Mouse (Mus musculus): ENCODE results near the gene Exoc6. TPM values are rescaled to one million over a fixed set of nuclear protein-coding genes. Genes with fewer than 3 reads are reported as not detected.

Exoc6 gene
- polyA plus RNA-seq, 1 experiment from 2014 or later: 23.2 TPM

- no peak for ATAC-seq
- Histone ChIP-seq H3K9me3 (replicated peaks; ENCODE audit: control insufficient read depth, low read length) (no peaks in the 10 kb centered on the region), H3K4me2 (ENCODE audit: low read length) (no peak overlapping the region), H3K36me3 (ENCODE audit: control insufficient read depth, insufficient read depth, low read length) (no peaks in the 10 kb centered on the region), H3K27me3 (replicated peaks; ENCODE audit: control insufficient read depth, insufficient read depth, low read length) (no peaks in the 10 kb centered on the region), H3K4me3 (ENCODE audit: low read depth, low read length) (no peak overlapping the region), H3K9ac (ENCODE audit: low read length) (no peak overlapping the region), H3K27ac (ENCODE audit: low read depth, low read length) (no peak overlapping the region), H3K4me1 (ENCODE audit: control insufficient read depth, insufficient read depth, low read length) (no peaks in the 10 kb centered on the region)
- WGBS: 71% methylated on average over 12 of the region's 12 CpGs
- no peak for DNase-seq (ENCODE audit: low spot score)
Observed at GRCm38 (mm10) chr19:37716524-37717175, 166.4 kb downstream of the Exoc6 start.

- H3K9me3 ChIP-seq (replicated peaks; ENCODE audit: control insufficient read depth, low read length): no peaks in the 10 kb centered on the region
- no peaks in the 10 kb centered on the region for H3K27me3 ChIP-seq (replicated peaks; ENCODE audit: control insufficient read depth, insufficient read depth, low read length)
- no peak overlapping the region for H3K4me3 ChIP-seq (ENCODE audit: low read depth, low read length)
- H3K36me3 ChIP-seq (ENCODE audit: control insufficient read depth, insufficient read depth, low read length): no peaks in the 10 kb centered on the region
- H3K27ac ChIP-seq (ENCODE audit: low read depth, low read length): no peak overlapping the region
- ATAC-seq: no peak
- no peak overlapping the region for H3K9ac ChIP-seq (ENCODE audit: low read length)
- 36% methylated on average over 1 of the region's 1 CpGs for WGBS
- H3K4me1 ChIP-seq (ENCODE audit: control insufficient read depth, insufficient read depth, low read length): no peaks in the 10 kb centered on the region
- H3K4me2 ChIP-seq (ENCODE audit: low read length): no peak overlapping the region
- DNase-seq (ENCODE audit: low spot score): no peak
Observed at GRCm38 (mm10) chr19:37719166-37719565, 168.9 kb downstream of the Exoc6 start.

DNA sequence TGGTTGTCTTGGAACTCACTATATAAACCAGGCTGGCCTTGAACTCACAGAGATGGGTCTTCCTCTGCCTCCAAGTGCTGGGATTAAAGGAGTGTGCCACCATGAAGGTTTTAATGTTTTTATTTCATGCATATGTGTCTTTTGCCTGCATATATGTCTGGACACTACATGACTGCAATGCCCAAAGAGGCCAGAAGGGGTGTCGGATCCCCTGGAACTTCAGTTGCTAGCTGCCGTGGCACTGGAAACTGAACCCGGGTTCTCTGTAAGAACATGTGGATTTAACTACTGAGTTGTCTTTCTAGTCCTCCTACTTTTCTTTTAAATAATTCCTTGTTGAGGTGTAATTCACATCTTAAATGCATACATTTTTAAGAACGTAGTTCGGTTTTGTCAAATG, 174.4 kb downstream of the Exoc6 start:
- Histone ChIP-seq H3K9me3 (replicated peaks; ENCODE audit: control insufficient read depth, low read length) (no peaks in the 10 kb centered on the region), H3K27me3 (replicated peaks; ENCODE audit: control insufficient read depth, insufficient read depth, low read length) (no peaks in the 10 kb centered on the region), H3K36me3 (ENCODE audit: control insufficient read depth, insufficient read depth, low read length) (no peaks in the 10 kb centered on the region), H3K4me3 (ENCODE audit: low read depth, low read length) (no peak overlapping the region), H3K27ac (ENCODE audit: low read depth, low read length) (no peak overlapping the region), H3K4me2 (ENCODE audit: low read length) (no peak overlapping the region), H3K4me1 (ENCODE audit: control insufficient read depth, insufficient read depth, low read length) (no peaks in the 10 kb centered on the region), H3K9ac (ENCODE audit: low read length) (no peak overlapping the region)
- DNase-seq (ENCODE audit: low spot score) (no peak), ATAC-seq (no peak)
- WGBS: 98% methylated on average over 5 of the region's 5 CpGs

DNA sequence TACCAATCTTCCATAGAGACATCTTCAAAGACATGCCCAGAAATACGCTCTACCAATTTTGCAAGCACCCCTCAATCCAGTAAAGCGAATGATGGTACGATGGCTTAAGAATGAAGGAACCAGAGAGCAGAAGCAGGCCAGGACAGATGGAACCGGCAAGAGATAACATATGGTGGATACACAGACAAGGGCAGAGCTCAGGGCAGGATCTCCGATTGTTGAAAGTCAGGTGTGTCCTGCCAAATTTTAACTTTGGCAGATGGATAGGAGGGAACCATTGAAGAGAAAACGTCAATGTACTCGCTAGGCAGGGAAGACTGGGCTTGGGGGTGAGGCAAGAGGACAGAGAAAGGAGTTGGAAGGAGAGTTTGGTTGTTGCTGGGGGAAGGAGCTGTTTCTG, 176.4 kb downstream of the Exoc6 start:
- Histone ChIP-seq H3K36me3 (ENCODE audit: control insufficient read depth, insufficient read depth, low read length) (no peaks in the 10 kb centered on the region), H3K4me1 (ENCODE audit: control insufficient read depth, insufficient read depth, low read length) (no peaks in the 10 kb centered on the region), H3K4me3 (ENCODE audit: low read depth, low read length) (no peak overlapping the region), H3K4me2 (ENCODE audit: low read length) (no peak overlapping the region), H3K9me3 (replicated peaks; ENCODE audit: control insufficient read depth, low read length) (no peaks in the 10 kb centered on the region), H3K9ac (ENCODE audit: low read length) (no peak overlapping the region), H3K27me3 (replicated peaks; ENCODE audit: control insufficient read depth, insufficient read depth, low read length) (no peaks in the 10 kb centered on the region), H3K27ac (ENCODE audit: low read depth, low read length) (no peak overlapping the region)
- no peak for DNase-seq (ENCODE audit: low spot score)
- 95% methylated on average over 7 of the region's 7 CpGs for WGBS
- ATAC-seq: no peak

DNA sequence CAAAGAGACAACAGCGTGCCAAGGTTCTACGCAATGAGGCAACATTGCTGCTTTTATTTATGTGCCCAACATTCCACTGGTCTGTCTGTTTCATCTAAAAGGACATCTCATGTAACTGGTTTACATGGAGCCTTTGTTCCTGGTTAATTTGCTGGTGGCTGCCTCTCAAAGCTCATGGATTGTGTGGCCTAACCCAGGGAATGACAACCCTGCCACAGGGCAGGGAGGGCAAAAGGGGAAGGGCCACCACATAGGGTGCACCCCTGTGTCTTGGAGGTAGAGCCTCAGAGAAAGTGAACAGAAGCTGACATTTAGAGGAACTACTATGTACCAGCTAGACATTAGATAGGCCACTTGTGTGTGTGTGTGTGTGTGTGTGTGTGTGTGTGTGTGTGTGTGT, 177.1 kb downstream of the Exoc6 start:
- DNase-seq (ENCODE audit: low spot score): no peak
- Histone ChIP-seq H3K9me3 (replicated peaks; ENCODE audit: control insufficient read depth, low read length) (no peaks in the 10 kb centered on the region), H3K27ac (ENCODE audit: low read depth, low read length) (no peak overlapping the region), H3K4me1 (ENCODE audit: control insufficient read depth, insufficient read depth, low read length) (no peaks in the 10 kb centered on the region), H3K4me2 (ENCODE audit: low read length) (no peak overlapping the region), H3K4me3 (ENCODE audit: low read depth, low read length) (no peak overlapping the region), H3K36me3 (ENCODE audit: control insufficient read depth, insufficient read depth, low read length) (no peaks in the 10 kb centered on the region), H3K27me3 (replicated peaks; ENCODE audit: control insufficient read depth, insufficient read depth, low read length) (no peaks in the 10 kb centered on the region), H3K9ac (ENCODE audit: low read length) (no peak overlapping the region)
- no peak for ATAC-seq
- 86% methylated on average over 2 of the region's 2 CpGs for WGBS

Other genes starting within 250 kb of the Exoc6 start
- 37.4 and 38.2 TPM in 2 replicates for gene Ide, start 212.6 kb upstream of the Exoc6 start, polyA plus RNA-seq (2014; fragmentation: Nextera tagmentation; extraction: Ambion mirVana)
- gene Kif11, start 174.0 kb upstream of the Exoc6 start, polyA plus RNA-seq (2014; fragmentation: Nextera tagmentation; extraction: Ambion mirVana): 40.5 and 41.6 TPM in 2 replicates
- gene Hhex, start 115.6 kb upstream of the Exoc6 start, polyA plus RNA-seq (2014; fragmentation: Nextera tagmentation; extraction: Ambion mirVana): 1.8 and 2.5 TPM in 2 replicates
- not detected in 2 replicates for gene Cyp26c1, start 135.2 kb downstream of the Exoc6 start, polyA plus RNA-seq (2014; fragmentation: Nextera tagmentation; extraction: Ambion mirVana)
- 0.12 TPM in 1 of 2 replicates, not detected in the other for gene Cyp26a1, start 147.4 kb downstream of the Exoc6 start, polyA plus RNA-seq (2014; fragmentation: Nextera tagmentation; extraction: Ambion mirVana)

All from forebrain, embryonic 14.5 days (tissue).